Mouse (Mus musculus) cortical plate, adult 2 months (tissue): Measurements from ENCODE around the gene Fam207a. TPM values are rescaled to one million over a fixed set of nuclear protein-coding genes. Genes with fewer than 3 reads are reported as not detected.

Experiments used
- H3K27ac ChIP-seq: fragments of 200-500 bp; 2 replicates; pipeline ENCODE4 v1.5.1; 2012; ENCODE audit warnings: low read length, control low read depth, inconsistent platforms; ENCODE audit not compliant: insufficient read depth
- H3K4me1 ChIP-seq: fragments of 200-500 bp; 2 replicates; pipeline ENCODE4 v1.6.1; 2011; ENCODE audit warnings: low read length; ENCODE audit not compliant: control insufficient read depth, insufficient read depth
- H3K4me3 ChIP-seq: fragments of 200-500 bp; 2 replicates; pipeline ENCODE4 v1.5.1; 2011; ENCODE audit warnings: mild to moderate bottlenecking, low read length, control low read depth; ENCODE audit not compliant: insufficient read depth
- CTCF ChIP-seq: fragments of 200-500 bp; IDR thresholded peaks from 2 replicates; pipeline ENCODE4 v1.5.1; 2011; ENCODE audit warnings: mild to moderate bottlenecking, control low read depth, low read length; ENCODE audit not compliant: insufficient read depth; ENCODE audit errors: extremely low read depth
- POLR2A ChIP-seq: fragments of 200-500 bp; IDR thresholded peaks from 2 replicates; pipeline ENCODE4 v1.6.1; 2011; ENCODE audit warnings: mild to moderate bottlenecking, low read length, control low read depth; ENCODE audit not compliant: insufficient read depth; ENCODE audit errors: extremely low read depth
- polyA plus RNA-seq: library from polyadenylated mRNA; depleted of rRNA; stranded (reverse); fragments of >200 nt; gene quantifications from 2 replicates; pipeline ENCODE4 v1.2.3, GENCODE M21; 2012

Fam207a gene
- polyA plus RNA-seq, 1 experiment = 35.1 TPM

GRCm38 (mm10) chr10:77484205-77484935 lies 31.2 kb downstream of the Fam207a start:
- Histone ChIP-seq H3K4me3 (no peak overlapping the region), H3K4me1 (no peaks in the 10 kb centered on the region), H3K27ac (no peak overlapping the region)
- TF ChIP-seq POLR2A = no peak
- TF ChIP-seq CTCF = no peak

GRCm38 (mm10) chr10:77481814-77482213 lies 33.8 kb downstream of the Fam207a start:
- TF ChIP-seq POLR2A (no peak), CTCF (no peak)
- no peak overlapping the region for H3K4me3 ChIP-seq
- no peak overlapping the region for H3K27ac ChIP-seq
- no peaks in the 10 kb centered on the region for H3K4me1 ChIP-seq

- TF ChIP-seq POLR2A (no peak), CTCF (no peak)
These were observed 35.6 kb downstream of the Fam207a start for GRCm38 (mm10) chr10:77479972-77480371.

GRCm38 (mm10) chr10:77476907-77477306 lies 38.7 kb downstream of the Fam207a start:
- Histone ChIP-seq H3K4me1 (no peaks in the 10 kb centered on the region), H3K27ac (no peak overlapping the region), H3K4me3 (no peak overlapping the region)
- TF ChIP-seq POLR2A (no peak), CTCF (no peak)

More at GRCm38 (mm10) chr10:77479972-77480371, 35.6 kb downstream of the Fam207a start:
- Histone ChIP-seq H3K4me3 (no peak overlapping the region), H3K27ac (no peak overlapping the region), H3K4me1 (no peaks in the 10 kb centered on the region)

- TF ChIP-seq POLR2A = no peak
- TF ChIP-seq CTCF = no peak
- Histone ChIP-seq H3K27ac (no peak overlapping the region), H3K4me3 (no peak overlapping the region), H3K4me1 (peaks cover under 1% of the 10 kb centered on the region; the same call in 1 of the 2 replicates)
These were observed 43.4 kb downstream of the Fam207a start for GRCm38 (mm10) chr10:77472188-77472587.

- no peak overlapping the region for H3K4me3 ChIP-seq
- no peak overlapping the region for H3K27ac ChIP-seq
- TF ChIP-seq POLR2A (no peak), CTCF (no peak)
- H3K4me1 ChIP-seq = peaks cover 4% of the 10 kb centered on the region; the same call in 1 of the 2 replicates
These were observed 44.1 kb downstream of the Fam207a start for GRCm38 (mm10) chr10:77471512-77471911.

- TF ChIP-seq CTCF = no peak
- H3K4me1 ChIP-seq = peaks cover 4% of the 10 kb centered on the region; the same call in 1 of the 2 replicates
- H3K27ac ChIP-seq = no peak overlapping the region
- no peak overlapping the region for H3K4me3 ChIP-seq
These were observed 44.8 kb downstream of the Fam207a start for GRCm38 (mm10) chr10:77470763-77471162.

- Histone ChIP-seq H3K27ac (no peak overlapping the region), H3K4me1 (peaks cover 4% of the 10 kb centered on the region; the same call in 1 of the 2 replicates), H3K4me3 (no peak overlapping the region)
- TF ChIP-seq CTCF (no peak), POLR2A (no peak)
These were observed 46.9 kb downstream of the Fam207a start for GRCm38 (mm10) chr10:77468675-77469074.

- peaks cover 4% of the 10 kb centered on the region; the same call in 1 of the 2 replicates for H3K4me1 ChIP-seq
- no peak overlapping the region for H3K27ac ChIP-seq
- H3K4me3 ChIP-seq = no peak overlapping the region
- TF ChIP-seq POLR2A (no peak), CTCF (no peak)
These were observed 48.2 kb downstream of the Fam207a start for GRCm38 (mm10) chr10:77467407-77467806.

GRCm38 (mm10) chr10:77465902-77466301 lies 49.7 kb downstream of the Fam207a start:
- H3K27ac ChIP-seq = no peak overlapping the region
- peaks cover 4% of the 10 kb centered on the region; the same call in 1 of the 2 replicates for H3K4me1 ChIP-seq
- TF ChIP-seq CTCF (no peak), POLR2A (no peak)
- H3K4me3 ChIP-seq = no peak overlapping the region
